ENCODE assay signal across 21 mouse cellular contexts in the genomic region with DNA sequence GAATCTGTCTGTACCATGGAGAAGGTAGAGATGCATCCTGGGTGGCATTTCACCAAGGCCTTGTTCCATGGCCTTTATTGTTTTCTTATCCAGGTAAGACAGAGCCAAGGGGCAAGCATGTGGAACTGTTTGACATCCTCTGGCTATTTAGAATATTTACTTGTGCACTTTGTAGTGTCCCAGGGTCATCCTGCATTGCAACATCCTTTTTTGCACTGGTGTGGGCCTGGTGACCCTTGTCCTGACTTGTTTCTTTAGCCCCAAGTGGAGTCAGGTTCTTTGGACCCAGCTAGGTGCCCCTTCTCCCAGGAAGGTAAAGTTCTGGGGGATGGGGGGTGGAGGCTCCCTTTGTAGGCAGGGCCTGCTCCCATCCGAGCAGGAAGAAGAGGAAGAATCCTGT. TPM values are rescaled to one million over a fixed set of nuclear protein-coding genes. Genes with fewer than 3 reads are reported as not detected.
DNase-seq lines count a peak whose midpoint lies in the region; ATAC-seq and TF ChIP-seq lines count a peak whose summit lies in the region.
"Had no signal": no experiment of that assay in that cellular context is flagged by ENCODE, and none has a peak within 500 bp of the region (broad histone marks: within the 10 kb centered on the region; RNA-seq: fewer than 3 reads in every experiment).

No protein-coding gene starts in this region.

- peak overlapping the region; percentile 63 for H3K27ac ChIP-seq in liver, adult 2 months (replicated peaks; ENCODE audit: insufficient read depth, low read depth, low read length)
- H3K27ac ChIP-seq in liver, embryonic 11.5 days (ENCODE audit: low read depth, low read length), result no peak overlapping the region
- H3K27ac ChIP-seq in liver, embryonic 13.5 days, result peak overlapping the region; percentile 58
- H3K27ac ChIP-seq in liver, postnatal 0 days (ENCODE audit: low read depth), result peak overlapping the region; percentile 95
- no peak overlapping the region for H3K27ac ChIP-seq in layer of hippocampus, adult 2 months
- H3K27ac ChIP-seq: embryonic facial prominence, embryonic 15.5 days; forebrain, embryonic 10.5 days; gastrocnemius, adult 2 months had no signal

- H3K79me2 ChIP-seq in liver, adult 2 months (ENCODE audit: control insufficient read depth, insufficient read depth, low read length), result peaks cover 19% of the 10 kb centered on the region; the same call in 1 of the 2 replicates

- peak; percentile 38; the same call in 1 of the 2 replicates for TF ChIP-seq EP300 in liver, postnatal 0 days (IDR thresholded peaks at IDR 0.05; ENCODE audit: low read depth)

- H3K36me3 ChIP-seq in liver, adult 2 months (ENCODE audit: control insufficient read depth, insufficient read depth, low read length), result no peaks in the 10 kb centered on the region
- no peaks in the 10 kb centered on the region for H3K36me3 ChIP-seq in liver, embryonic 11.5 days (ENCODE audit: control insufficient read depth, insufficient read depth, low read length)
- no peaks in the 10 kb centered on the region for H3K36me3 ChIP-seq in liver, embryonic 13.5 days
- peaks cover 8% of the 10 kb centered on the region for H3K36me3 ChIP-seq in liver, postnatal 0 days (replicated peaks; ENCODE audit: insufficient read depth, low read length)
- H3K36me3 ChIP-seq: embryonic facial prominence, embryonic 15.5 days; heart, embryonic 12.5 days had no signal

- H3K9me3 ChIP-seq in liver, embryonic 11.5 days (ENCODE audit: control insufficient read depth, low read length), result no peaks in the 10 kb centered on the region
- no peaks in the 10 kb centered on the region for H3K9me3 ChIP-seq in liver, embryonic 13.5 days (replicated peaks)
- no peaks in the 10 kb centered on the region for H3K9me3 ChIP-seq in liver, postnatal 0 days (ENCODE audit: low read length)
- H3K9me3 ChIP-seq: embryonic facial prominence, embryonic 15.5 days; forebrain, embryonic 10.5 days; heart, embryonic 12.5 days had no signal

- H3K4me3 ChIP-seq in liver, adult 2 months (ENCODE audit: insufficient read depth, low read depth, low read length), result no peak overlapping the region
- no peak overlapping the region for H3K4me3 ChIP-seq in liver, embryonic 11.5 days (ENCODE audit: low read depth, low read length)
- H3K4me3 ChIP-seq in liver, embryonic 13.5 days (replicated peaks), result no peak overlapping the region
- H3K4me3 ChIP-seq in liver, postnatal 0 days (ENCODE audit: low read depth, low read length), result no peak overlapping the region
- no peak overlapping the region for H3K4me3 ChIP-seq in layer of hippocampus, adult 2 months
- H3K4me3 ChIP-seq: embryonic facial prominence, embryonic 15.5 days; erythroblast, embryonic 14.5 days; forebrain, embryonic 10.5 days; gastrocnemius, adult 2 months; heart, embryonic 12.5 days had no signal

- no peak for TF ChIP-seq POLR2A in liver, adult 2 months (IDR thresholded peaks at IDR 0.05; ENCODE audit: extremely low read depth, insufficient read depth, low read length)

- peak; percentile 61 for DNase-seq in kidney, adult 11 months
- DNase-seq in kidney, adult 18-20 months, result no peak
- DNase-seq in liver, adult 2 months (ENCODE audit: extremely low read depth, low read depth, low spot score), result peak; percentile 99
- DNase-seq in liver, embryonic 11.5 days (ENCODE audit: low spot score), result no peak
- no peak for DNase-seq in liver, embryonic 13.5 days
- DNase-seq in liver, postnatal 0 days, result no peak
- no peak for DNase-seq in layer of hippocampus, adult 2 months (ENCODE audit: low spot score in 2 of 2)
- DNase-seq: adrenal gland, adult 8-10 months; B cell, adult 2 months; cerebellum, adult 11 months; cerebellum, adult 8-10 months; cerebellum, postnatal 14 days; embryo, embryonic 11 days; gastrocnemius, adult 2 months; gastrocnemius, postnatal 25 days had no signal

- peaks cover 46% of the 10 kb centered on the region for H3K4me1 ChIP-seq in liver, adult 2 months (ENCODE audit: control insufficient read depth, insufficient read depth, low read length)
- peaks cover 34% of the 10 kb centered on the region for H3K4me1 ChIP-seq in liver, embryonic 11.5 days (replicated peaks; ENCODE audit: control insufficient read depth, insufficient read depth, low read length)
- H3K4me1 ChIP-seq in liver, embryonic 13.5 days (replicated peaks), result peaks cover 89% of the 10 kb centered on the region
- peaks cover 73% of the 10 kb centered on the region for H3K4me1 ChIP-seq in liver, postnatal 0 days (ENCODE audit: insufficient read depth)
- H3K4me1 ChIP-seq: embryonic facial prominence, embryonic 15.5 days had no signal

- no peak for TF ChIP-seq CTCF in liver, adult 2 months (IDR thresholded peaks at IDR 0.05; ENCODE audit: low read depth, low read length)
- no peak for TF ChIP-seq CTCF in liver, postnatal 0 days (IDR thresholded peaks at IDR 0.05; ENCODE audit: low read depth)
- no peak for TF ChIP-seq CTCF in layer of hippocampus, adult 2 months (conservative IDR thresholded peaks at IDR 0.05)

- no peak overlapping the region for H3K4me2 ChIP-seq in liver, embryonic 11.5 days
- H3K4me2 ChIP-seq in liver, embryonic 13.5 days, result no peak overlapping the region
- no peak overlapping the region for H3K4me2 ChIP-seq in liver, postnatal 0 days (ENCODE audit: low read depth, low read length)
- H3K4me2 ChIP-seq: embryonic facial prominence, embryonic 15.5 days; heart, embryonic 12.5 days had no signal

- ATAC-seq in liver, embryonic 11.5 days (replicated peaks; ENCODE audit: low FRiP score), result no peak
- ATAC-seq in liver, embryonic 13.5 days (ENCODE audit: low read depth), result no peak
- peak; percentile 7; the same call in 1 of the 2 replicates for ATAC-seq in liver, postnatal 0 days
- ATAC-seq: CD4-positive, CD25-positive, alpha-beta regulatory T cell, adult 4 months; forebrain, embryonic 14.5 days had no signal

- WGBS in liver, adult 2 months, result 11% methylated on average over 1 of the region's 1 CpGs
- whole genome bisulfite sequencing in liver, embryonic 11.5 days, result 56% methylated on average over 1 of the region's 1 CpGs
- 59% methylated on average over 1 of the region's 1 CpGs for WGBS in liver, embryonic 13.5 days (ENCODE audit: insufficient replicate concordance)
- 50% methylated on average over 1 of the region's 1 CpGs for WGBS in liver, postnatal 0 days (ENCODE audit: insufficient replicate concordance)

- no peaks in the 10 kb centered on the region for H3K27me3 ChIP-seq in liver, adult 2 months (ENCODE audit: control insufficient read depth, insufficient read depth, low read length)
- H3K27me3 ChIP-seq in liver, embryonic 11.5 days (replicated peaks; ENCODE audit: control insufficient read depth, insufficient read depth, low read length), result no peaks in the 10 kb centered on the region
- no peaks in the 10 kb centered on the region for H3K27me3 ChIP-seq in liver, embryonic 13.5 days
- no peaks in the 10 kb centered on the region for H3K27me3 ChIP-seq in liver, postnatal 0 days (ENCODE audit: insufficient read depth, low read length)
- H3K27me3 ChIP-seq: embryonic facial prominence, embryonic 15.5 days; heart, embryonic 12.5 days had no signal

- H3K9ac ChIP-seq in liver, adult 2 months (ENCODE audit: low read depth, low read length), result no peak overlapping the region
- H3K9ac ChIP-seq in liver, embryonic 11.5 days (ENCODE audit: low read depth, low read length), result no peak overlapping the region
- no peak overlapping the region for H3K9ac ChIP-seq in liver, embryonic 13.5 days
- no peak overlapping the region for H3K9ac ChIP-seq in liver, postnatal 0 days (replicated peaks)
- H3K9ac ChIP-seq: embryonic facial prominence, embryonic 15.5 days; heart, embryonic 12.5 days had no signal

RNA-seq across cellular contexts. Expression of a gene that starts 20.0 kb away (rescaled TPM):
- 9.6 and 11.0 TPM in 2 replicates for total RNA-seq in liver, adult 2 months (2014; rRNA removed)
- 4.3 and 6.2 TPM in 2 replicates for polyA plus RNA-seq in liver, adult 2 months (2012; rRNA removed)
- 5.9 and 6.1 TPM in 2 replicates for polyA plus RNA-seq in liver, embryonic 11.5 days (2014; fragmentation: Nextera tagmentation; extraction: Ambion mirVana)
- 20.5 and 23.8 TPM in 2 replicates for polyA plus RNA-seq in liver, embryonic 13.5 days (2015; fragmentation: Nextera tagmentation; extraction: Ambion mirVana)
- 21.6 and 23.4 TPM in 2 replicates for polyA plus RNA-seq in liver, postnatal 0 days (2015; fragmentation: Nextera tagmentation; extraction: Ambion mirVana)
- under 1 TPM; 0.47 to 0.61 TPM for total RNA-seq in layer of hippocampus, adult 2 months (2021)

RNA-seq across cellular contexts. Expression of a gene that starts 51.6 kb away (rescaled TPM):
- 47.0 and 50.5 TPM in 2 replicates for total RNA-seq in liver, adult 2 months (2014; rRNA removed)
- 13.6 and 16.4 TPM in 2 replicates for polyA plus RNA-seq in liver, adult 2 months (2012; rRNA removed)
- polyA plus RNA-seq in liver, embryonic 11.5 days (2014; fragmentation: Nextera tagmentation; extraction: Ambion mirVana), result 256 and 260 TPM in 2 replicates
- polyA plus RNA-seq in liver, embryonic 13.5 days (2015; fragmentation: Nextera tagmentation; extraction: Ambion mirVana), result 196 and 222 TPM in 2 replicates
- 122 and 133 TPM in 2 replicates for polyA plus RNA-seq in liver, postnatal 0 days (2015; fragmentation: Nextera tagmentation; extraction: Ambion mirVana)
- 10 to 100 TPM; 25.9 to 26.3 TPM for total RNA-seq in layer of hippocampus, adult 2 months (2021)

RNA-seq across cellular contexts. Expression of a gene that starts 51.6 kb away (rescaled TPM):
- 21.3 and 22.1 TPM in 2 replicates for total RNA-seq in liver, adult 2 months (2014; rRNA removed)
- polyA plus RNA-seq in liver, adult 2 months (2012; rRNA removed), result 10.8 and 11.9 TPM in 2 replicates
- polyA plus RNA-seq in liver, embryonic 11.5 days (2014; fragmentation: Nextera tagmentation; extraction: Ambion mirVana), result 129 and 139 TPM in 2 replicates
- polyA plus RNA-seq in liver, embryonic 13.5 days (2015; fragmentation: Nextera tagmentation; extraction: Ambion mirVana), result 79.7 and 94.6 TPM in 2 replicates
- 30.4 and 34.5 TPM in 2 replicates for polyA plus RNA-seq in liver, postnatal 0 days (2015; fragmentation: Nextera tagmentation; extraction: Ambion mirVana)
- 10 to 100 TPM; 85.5 to 86.1 TPM for total RNA-seq in layer of hippocampus, adult 2 months (2021)

Comparison
In these comparisons a context has a peak if more than half of its experiments do, and no peak if none do; other contexts are left out.
1. DNase-seq: peak in kidney, adult 11 months (single experiment) and liver, adult 2 months (single experiment); none in kidney, adult 18-20 months (single experiment), liver, embryonic 11.5 days (single experiment), liver, embryonic 13.5 days (single experiment), liver, postnatal 0 days (single experiment) and layer of hippocampus, adult 2 months (0 of 2).
2. H3K27ac ChIP-seq: peak in liver, adult 2 months (single experiment), liver, embryonic 13.5 days (single experiment) and liver, postnatal 0 days (single experiment); none in liver, embryonic 11.5 days (single experiment) and layer of hippocampus, adult 2 months (single experiment).